Mouse (Mus musculus) urinary bladder, adult 2 months (tissue): ENCODE measurements around the gene Mob3b. TPM values are rescaled to one million over a fixed set of nuclear protein-coding genes. Genes with fewer than 3 reads are reported as not detected.
A peak's percentile ranks its signal among the peaks of the same experiment; 100 is the strongest.

Experiments
- DNase-seq: peaks from one replicate; pipeline ENCODE4 v3.0.0; 2022; ENCODE audit warnings: low spot score
- polyA plus RNA-seq: library from polyadenylated mRNA; depleted of rRNA; stranded (reverse); fragments of >200 nt; gene quantifications from 2 replicates; pipeline ENCODE4 v1.2.3, GENCODE M21; 2012

Gene Mob3b
- polyA plus RNA-seq, 1 experiment, result 4.1 TPM

GRCm38 (mm10) chr4:35113516-35114248 is 43.6 kb downstream of the Mob3b start:
- no peak for DNase-seq

GRCm38 (mm10) chr4:35112452-35112851 is 44.8 kb downstream of the Mob3b start:
- DNase-seq, result no peak

- no peak for DNase-seq
These were observed 52.0 kb downstream of the Mob3b start for GRCm38 (mm10) chr4:35105115-35105773.

- DNase-seq, result no peak
These were observed 56.1 kb downstream of the Mob3b start for GRCm38 (mm10) chr4:35101201-35101600.

DNA sequence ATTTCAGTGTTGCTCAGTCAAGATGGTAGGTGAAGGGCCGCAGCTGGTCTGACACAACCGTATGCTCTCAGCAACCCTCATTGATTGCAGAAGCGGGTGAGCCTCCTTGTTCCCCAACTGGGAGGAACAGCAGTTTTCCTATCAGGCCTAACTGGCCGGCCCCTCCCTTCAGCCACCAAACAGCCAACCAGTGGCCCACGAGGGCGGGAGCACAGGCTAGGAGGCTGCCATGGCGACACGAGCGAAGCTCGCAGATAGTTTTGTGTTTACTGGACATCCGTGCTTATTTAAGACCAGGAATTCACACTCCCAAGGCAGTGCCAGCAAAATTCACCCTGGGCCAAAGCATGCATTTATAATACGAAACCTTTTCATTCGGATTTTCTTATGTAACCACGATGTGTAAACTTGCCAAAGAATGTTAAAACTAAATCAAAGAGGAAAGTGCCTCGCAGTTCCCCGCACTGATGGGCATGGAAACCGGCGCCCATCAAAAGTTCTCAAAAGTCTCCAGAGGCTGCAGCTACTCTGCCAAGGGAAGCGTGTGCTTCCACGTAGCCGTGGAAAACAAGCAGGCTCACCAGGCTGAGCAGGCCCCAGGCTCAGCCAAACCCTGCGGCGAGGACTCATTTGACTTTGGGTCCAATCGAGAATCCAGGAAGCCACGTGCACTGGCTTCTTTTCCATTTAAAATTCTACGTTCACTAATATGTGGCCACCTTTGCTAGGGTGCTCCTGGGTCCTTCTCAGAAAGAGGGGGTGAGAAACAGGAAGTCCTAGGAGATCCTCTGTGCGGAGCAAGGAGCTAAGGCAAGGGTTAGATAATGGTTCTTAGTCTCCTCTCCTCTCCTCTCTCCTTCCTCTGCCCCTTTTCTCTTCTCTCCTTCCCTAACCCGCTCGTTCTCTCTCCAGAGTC is 57.2 kb downstream of the Mob3b start:
- DNase-seq, result peak; percentile 36

GRCm38 (mm10) chr4:35099210-35099864 is 57.9 kb downstream of the Mob3b start:
- no peak for DNase-seq

- DNase-seq, result no peak
These were observed 58.7 kb downstream of the Mob3b start for GRCm38 (mm10) chr4:35098552-35098951.

GRCm38 (mm10) chr4:35096226-35097175 is 60.8 kb downstream of the Mob3b start:
- no peak for DNase-seq

DNA sequence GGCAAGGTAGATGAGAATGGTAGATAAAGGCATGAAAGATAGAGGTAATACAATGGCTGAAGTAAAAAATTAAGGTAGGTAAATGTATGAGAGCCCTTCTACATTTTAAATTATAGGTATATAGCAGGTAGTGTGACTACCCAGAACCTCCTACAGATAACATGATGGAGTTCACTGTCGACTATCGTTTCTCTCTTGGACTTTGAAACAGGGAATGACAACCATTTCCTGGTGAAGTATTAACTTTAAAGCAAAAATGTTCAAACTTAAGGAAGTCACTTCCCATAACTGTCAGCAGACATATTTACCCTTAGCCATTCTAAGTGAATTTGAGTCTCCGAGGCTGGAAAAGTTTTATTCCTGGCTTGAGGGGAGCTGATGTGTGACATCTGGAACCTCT is 64.8 kb downstream of the Mob3b start:
- no peak for DNase-seq

GRCm38 (mm10) chr4:35091157-35091784 is 66.0 kb downstream of the Mob3b start:
- DNase-seq, result no peak

- DNase-seq, result peak; percentile 40
These were observed 67.7 kb downstream of the Mob3b start for GRCm38 (mm10) chr4:35089321-35090316.

DNA sequence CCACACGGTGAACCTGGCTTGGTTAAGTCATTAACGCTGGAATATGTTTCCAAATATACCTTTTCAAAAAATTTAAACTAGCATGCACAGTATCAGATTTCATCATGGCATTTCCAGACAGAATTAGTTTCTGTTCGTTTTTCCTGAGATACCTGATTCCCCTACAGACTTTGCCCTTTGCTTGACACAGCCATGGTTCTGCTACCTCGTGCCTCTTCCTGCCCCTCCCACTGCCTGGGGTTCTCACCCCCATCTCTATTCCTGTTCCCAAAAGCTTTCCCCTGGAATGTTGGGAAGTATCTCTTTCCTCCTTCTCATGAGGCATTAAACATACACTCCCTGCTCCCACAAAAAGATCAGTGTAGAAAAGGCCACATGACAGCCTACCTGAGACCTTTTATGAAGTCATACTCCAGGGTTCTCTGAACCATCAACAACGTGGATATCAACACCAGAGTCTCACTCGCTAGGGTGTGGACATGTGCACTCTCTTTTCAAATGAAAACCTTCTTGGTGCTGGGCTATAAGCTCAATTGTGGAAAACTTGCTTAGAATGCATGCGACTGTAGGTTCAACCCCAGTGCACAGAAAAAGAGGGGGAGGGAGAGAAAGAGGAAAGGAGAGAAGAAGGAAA is 71.1 kb downstream of the Mob3b start:
- DNase-seq, result no peak

DNA sequence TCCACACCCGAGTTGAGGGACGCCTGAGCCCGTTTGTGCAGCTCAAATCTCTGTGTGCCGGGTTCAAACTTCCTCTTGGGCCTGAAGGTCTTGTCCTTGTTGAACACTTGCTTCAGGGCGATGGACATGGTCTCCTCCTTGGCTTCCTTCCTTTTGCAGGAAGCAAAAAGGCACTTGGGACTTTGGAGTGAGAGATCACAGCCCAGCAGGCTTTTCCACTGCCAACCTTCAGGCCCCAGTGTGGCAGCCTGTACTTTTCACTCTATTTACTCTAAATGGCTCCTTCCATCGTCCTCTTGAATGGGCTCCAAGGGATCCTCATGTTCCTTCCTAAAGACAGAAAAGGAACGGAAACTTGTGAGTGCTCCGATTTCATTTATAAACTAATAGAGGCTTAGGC is 73.2 kb downstream of the Mob3b start:
- no peak for DNase-seq

DNA sequence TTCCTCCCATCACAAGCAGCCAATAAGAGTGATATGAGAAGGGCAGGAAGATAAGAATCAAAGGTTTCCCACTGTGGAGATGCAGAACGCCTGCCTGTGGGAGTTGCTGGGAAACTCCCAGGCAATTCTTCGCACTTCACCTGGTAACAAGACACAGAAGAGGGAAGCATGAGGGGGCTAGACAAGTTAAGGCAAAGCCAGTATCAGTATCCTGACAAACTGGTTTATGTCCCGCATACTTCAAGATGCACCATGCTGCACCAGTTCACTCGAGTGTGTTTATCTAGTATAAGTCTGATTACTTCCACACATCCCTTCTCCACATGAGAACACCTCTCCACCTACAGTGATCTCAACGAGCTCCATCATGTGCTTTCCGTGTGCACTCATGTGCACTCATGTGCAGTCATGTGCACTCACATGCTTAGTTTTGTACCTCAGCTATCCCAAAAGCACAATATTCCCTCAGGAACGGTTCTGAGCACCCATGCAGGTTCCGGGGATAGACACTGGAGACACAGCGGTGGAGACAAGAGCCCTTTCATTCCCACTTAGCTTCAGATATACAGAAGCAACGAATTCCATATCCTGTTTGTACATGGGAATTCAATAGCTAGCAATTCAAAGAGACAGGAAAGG is 74.7 kb downstream of the Mob3b start:
- DNase-seq, result no peak

DNA sequence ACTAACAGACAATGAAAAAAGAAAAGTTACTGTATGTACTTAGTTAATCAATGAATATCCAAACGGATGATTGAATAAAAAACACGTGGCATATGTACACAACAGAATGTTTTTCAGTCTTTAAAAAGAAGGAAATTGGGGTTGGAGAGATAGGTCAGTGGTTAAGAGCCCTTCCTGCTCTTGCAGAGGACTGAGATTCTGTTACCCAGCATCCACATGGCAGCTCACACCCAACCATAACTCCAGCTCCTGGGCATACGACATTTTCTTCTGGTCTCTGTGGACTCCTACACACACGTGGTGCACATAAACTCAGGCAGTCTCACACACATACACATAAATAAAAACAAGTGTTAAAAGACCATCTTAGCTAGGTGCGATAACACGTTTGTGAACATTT is 77.0 kb downstream of the Mob3b start:
- DNase-seq, result no peak

DNA sequence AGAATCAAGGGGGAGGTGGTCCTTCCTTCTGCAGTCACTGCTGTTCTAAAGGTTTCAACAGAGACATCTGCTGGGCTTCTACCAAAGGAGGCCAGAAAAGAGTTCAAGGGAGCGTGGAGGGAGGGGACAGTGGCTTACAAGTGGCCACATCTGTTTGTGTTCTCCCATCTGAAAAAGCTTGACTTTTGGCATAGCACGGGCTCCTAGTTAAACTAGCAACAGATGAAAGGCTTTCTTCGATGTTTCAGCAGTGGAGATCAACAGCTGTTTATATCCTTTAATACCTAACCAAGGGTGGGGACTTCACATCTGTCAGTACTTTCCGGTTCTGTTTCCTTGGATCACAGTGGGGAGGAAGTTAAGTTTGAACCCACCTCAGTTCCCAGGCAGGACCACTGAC is 88.5 kb downstream of the Mob3b start:
- no peak for DNase-seq

- DNase-seq, result no peak
These were observed 91.1 kb downstream of the Mob3b start for GRCm38 (mm10) chr4:35066163-35066562.
